Mouse (Mus musculus) forebrain, embryonic 15.5 days (tissue): ENCODE measurements around the gene Hlcs. TPM values are rescaled to one million over a fixed set of nuclear protein-coding genes. Genes with fewer than 3 reads are reported as not detected.

Source experiments
- ATAC-seq: fragments of 200-750 bp; cut with Nextera tagmentation; replicated peaks from 2 replicates; pipeline ENCODE4 v1.8.0; 2017; ENCODE audit warnings: mild to moderate bottlenecking, moderate TSS enrichment, moderate library complexity
- H3K27ac ChIP-seq: fragments of 300-500 bp; sonication (generic); replicated peaks from 2 replicates; pipeline ENCODE4 v1.5.1; 2015; ENCODE audit warnings: mild to moderate bottlenecking, inconsistent platforms
- H3K27me3 ChIP-seq: fragments of 300-500 bp; sonication (generic); 2 replicates; pipeline ENCODE4 v1.6.1; 2015; ENCODE audit warnings: inconsistent platforms
- H3K36me3 ChIP-seq: fragments of 300-500 bp; sonication (generic); 2 replicates; pipeline ENCODE4 v1.6.1; 2015; ENCODE audit warnings: mild to moderate bottlenecking, inconsistent platforms
- H3K4me1 ChIP-seq: fragments of 300-500 bp; sonication (generic); 2 replicates; pipeline ENCODE4 v1.6.1; 2015; ENCODE audit warnings: inconsistent platforms
- H3K4me2 ChIP-seq: fragments of 300-500 bp; sonication (generic); replicated peaks from 2 replicates; pipeline ENCODE4 v1.6.1; 2015; ENCODE audit warnings: mild to moderate bottlenecking, inconsistent platforms
- H3K4me3 ChIP-seq: fragments of 300-500 bp; sonication (generic); 2 replicates; pipeline ENCODE4 v1.5.1; 2015; ENCODE audit warnings: mild to moderate bottlenecking, inconsistent platforms
- H3K9ac ChIP-seq: fragments of 300-500 bp; sonication (generic); replicated peaks from 2 replicates; pipeline ENCODE4 v1.6.1; 2015; ENCODE audit warnings: mild to moderate bottlenecking, inconsistent platforms
- H3K9me3 ChIP-seq: fragments of 300-500 bp; sonication (generic); 2 replicates; pipeline ENCODE4 v1.6.1; 2016; ENCODE audit warnings: inconsistent platforms
- WGBS: fragments of 180-500 bp; shearing (Covaris S2); methylation state at CpG from one replicate; pipeline ENCODE4 v1.1.7; 2015; ENCODE audit warnings: mixed read lengths; 5-methylcytosine and 5-hydroxymethylcytosine counted together
- polyA plus RNA-seq: library from polyadenylated mRNA; unstranded; fragments of >200 nt; fragmentation: Nextera tagmentation; extraction: Ambion mirVana; gene quantifications from 2 replicates; pipeline ENCODE4 v1.2.1, GENCODE M21; 2015

The Hlcs gene
- polyA plus RNA-seq, 1 experiment from 2014 or later, result 7.7 TPM

GRCm38 (mm10) chr16:94250136-94250535 is 63.2 kb downstream of the Hlcs start:
- Histone ChIP-seq H3K9ac (no peak overlapping the region), H3K9me3 (no peaks in the 10 kb centered on the region), H3K4me3 (no peak overlapping the region), H3K27me3 (no peaks in the 10 kb centered on the region), H3K4me2 (no peak overlapping the region), H3K27ac (no peak overlapping the region), H3K36me3 (no peaks in the 10 kb centered on the region), H3K4me1 (0 out of 2 replicates have a peak, but pooled peaks cover 3% of the 10 kb centered on the region)
- WGBS, result 58% methylated on average over 12 of the region's 12 CpGs
- ATAC-seq, result no peak

- H3K4me1 ChIP-seq, result 0 out of 2 replicates have a peak, but pooled peaks cover 3% of the 10 kb centered on the region
- no peak for ATAC-seq
Measured at GRCm38 (mm10) chr16:94249666-94250065, 63.7 kb downstream of the Hlcs start.

GRCm38 (mm10) chr16:94248721-94249120 is 64.7 kb downstream of the Hlcs start:
- Histone ChIP-seq H3K4me1 (0 out of 2 replicates have a peak, but pooled peaks cover under 1% of the 10 kb centered on the region), H3K27ac (no peak overlapping the region), H3K36me3 (no peaks in the 10 kb centered on the region), H3K4me2 (no peak overlapping the region), H3K27me3 (no peaks in the 10 kb centered on the region), H3K9ac (no peak overlapping the region), H3K4me3 (no peak overlapping the region), H3K9me3 (no peaks in the 10 kb centered on the region)
- 84% methylated on average over 15 of the region's 15 CpGs for WGBS
- no peak for ATAC-seq

More at GRCm38 (mm10) chr16:94249666-94250065, 63.7 kb downstream of the Hlcs start:
- no peaks in the 10 kb centered on the region for H3K27me3 ChIP-seq
- H3K27ac ChIP-seq, result no peak overlapping the region
- no peaks in the 10 kb centered on the region for H3K9me3 ChIP-seq
- no peak overlapping the region for H3K4me3 ChIP-seq
- H3K9ac ChIP-seq, result no peak overlapping the region
- no peak overlapping the region for H3K4me2 ChIP-seq
- WGBS, result 92% methylated on average over 10 of the region's 10 CpGs
- no peaks in the 10 kb centered on the region for H3K36me3 ChIP-seq

GRCm38 (mm10) chr16:94246976-94247375 is 66.4 kb downstream of the Hlcs start:
- Histone ChIP-seq H3K4me1 (no peaks in the 10 kb centered on the region), H3K27me3 (no peaks in the 10 kb centered on the region), H3K27ac (no peak overlapping the region), H3K4me3 (no peak overlapping the region), H3K9me3 (no peaks in the 10 kb centered on the region), H3K9ac (no peak overlapping the region), H3K36me3 (no peaks in the 10 kb centered on the region), H3K4me2 (no peak overlapping the region)
- ATAC-seq, result no peak
- WGBS, result 94% methylated on average over 8 of the region's 8 CpGs

GRCm38 (mm10) chr16:94246058-94246784 is 67.2 kb downstream of the Hlcs start:
- Histone ChIP-seq H3K27ac (no peak overlapping the region), H3K9me3 (no peaks in the 10 kb centered on the region), H3K4me3 (no peak overlapping the region), H3K4me1 (no peaks in the 10 kb centered on the region), H3K36me3 (no peaks in the 10 kb centered on the region), H3K9ac (no peak overlapping the region), H3K4me2 (no peak overlapping the region), H3K27me3 (no peaks in the 10 kb centered on the region)
- ATAC-seq, result no peak
- WGBS, result 69% methylated on average over 17 of the region's 17 CpGs

- H3K27me3 ChIP-seq, result no peaks in the 10 kb centered on the region
- H3K9ac ChIP-seq, result no peak overlapping the region
- H3K4me1 ChIP-seq, result peaks cover 7% of the 10 kb centered on the region
- no peaks in the 10 kb centered on the region for H3K9me3 ChIP-seq
- H3K4me3 ChIP-seq, result no peak overlapping the region
- H3K36me3 ChIP-seq, result no peaks in the 10 kb centered on the region
- ATAC-seq, result no peak
- no peak overlapping the region for H3K27ac ChIP-seq
- WGBS, result 92% methylated on average over 10 of the region's 10 CpGs
- no peak overlapping the region for H3K4me2 ChIP-seq
Measured at GRCm38 (mm10) chr16:94241126-94241525, 72.2 kb downstream of the Hlcs start.

GRCm38 (mm10) chr16:94240190-94240589 is 73.2 kb downstream of the Hlcs start:
- Histone ChIP-seq H3K27ac (no peak overlapping the region), H3K27me3 (no peaks in the 10 kb centered on the region), H3K9ac (no peak overlapping the region), H3K4me3 (no peak overlapping the region), H3K36me3 (no peaks in the 10 kb centered on the region), H3K4me2 (no peak overlapping the region), H3K4me1 (peaks cover 7% of the 10 kb centered on the region), H3K9me3 (no peaks in the 10 kb centered on the region)
- WGBS, result 61% methylated on average over 2 of the region's 2 CpGs
- no peak for ATAC-seq

GRCm38 (mm10) chr16:94239567-94239966 is 73.8 kb downstream of the Hlcs start:
- H3K27ac ChIP-seq, result no peak overlapping the region

GRCm38 (mm10) chr16:94239146-94239545 is 74.2 kb downstream of the Hlcs start:
- no peak for ATAC-seq
- no peak overlapping the region for H3K4me3 ChIP-seq
- no peak overlapping the region for H3K27ac ChIP-seq
- WGBS, result 96% methylated on average over 7 of the region's 7 CpGs
- no peaks in the 10 kb centered on the region for H3K9me3 ChIP-seq
- H3K4me1 ChIP-seq, result peaks cover 7% of the 10 kb centered on the region
- no peaks in the 10 kb centered on the region for H3K27me3 ChIP-seq
- no peak overlapping the region for H3K4me2 ChIP-seq
- no peak overlapping the region for H3K9ac ChIP-seq
- no peaks in the 10 kb centered on the region for H3K36me3 ChIP-seq

More at GRCm38 (mm10) chr16:94239567-94239966, 73.8 kb downstream of the Hlcs start:
- Histone ChIP-seq H3K36me3 (no peaks in the 10 kb centered on the region), H3K4me2 (no peak overlapping the region), H3K4me1 (peaks cover 7% of the 10 kb centered on the region), H3K4me3 (no peak overlapping the region), H3K9ac (no peak overlapping the region), H3K27me3 (no peaks in the 10 kb centered on the region), H3K9me3 (no peaks in the 10 kb centered on the region)
- no peak for ATAC-seq
- WGBS, result 90% methylated on average over 6 of the region's 6 CpGs

- 68% methylated on average over 6 of the region's 6 CpGs for WGBS
- Histone ChIP-seq H3K27ac (no peak overlapping the region), H3K9ac (no peak overlapping the region), H3K4me1 (peaks cover 7% of the 10 kb centered on the region), H3K27me3 (no peaks in the 10 kb centered on the region), H3K36me3 (no peaks in the 10 kb centered on the region), H3K4me3 (no peak overlapping the region), H3K9me3 (no peaks in the 10 kb centered on the region), H3K4me2 (peak overlapping the region; percentile 18; the same call in 1 of the 2 replicates)
- no peak for ATAC-seq
Measured at GRCm38 (mm10) chr16:94237130-94237484, 76.3 kb downstream of the Hlcs start.

- Histone ChIP-seq H3K9me3 (no peaks in the 10 kb centered on the region), H3K9ac (no peak overlapping the region), H3K4me1 (peaks cover 7% of the 10 kb centered on the region), H3K36me3 (no peaks in the 10 kb centered on the region), H3K4me3 (no peak overlapping the region), H3K27ac (no peak overlapping the region), H3K4me2 (peak overlapping the region; percentile 18), H3K27me3 (no peaks in the 10 kb centered on the region)
- WGBS, result 37% methylated on average over 16 of the region's 16 CpGs
- no peak for ATAC-seq
Measured at GRCm38 (mm10) chr16:94236226-94237129, 76.9 kb downstream of the Hlcs start.

- no peak overlapping the region for H3K9ac ChIP-seq
- H3K4me1 ChIP-seq, result peaks cover 7% of the 10 kb centered on the region
- no peaks in the 10 kb centered on the region for H3K36me3 ChIP-seq
- WGBS, result 92% methylated on average over 6 of the region's 6 CpGs
- H3K4me2 ChIP-seq, result no peak overlapping the region
- ATAC-seq, result no peak
- no peaks in the 10 kb centered on the region for H3K27me3 ChIP-seq
- no peak overlapping the region for H3K27ac ChIP-seq
- no peaks in the 10 kb centered on the region for H3K9me3 ChIP-seq
- no peak overlapping the region for H3K4me3 ChIP-seq
Measured at GRCm38 (mm10) chr16:94235718-94236117, 77.7 kb downstream of the Hlcs start.
